Mouse (Mus musculus) intestine, embryonic 15.5 days (tissue): Measurements from ENCODE around the gene Rhox6. TPM values are rescaled to one million over a fixed set of nuclear protein-coding genes. Genes with fewer than 3 reads are reported as not detected.
"Not testable (repeated sequence)": the region's sequence is repeated elsewhere in the genome, so short reads cannot be mapped to it uniquely, and the experiment has no call there.

ENCODE experiments used
- ATAC-seq: fragments of 200-750 bp; cut with Nextera tagmentation; 2 replicates; pipeline ENCODE4 v1.8.0; 2017; ENCODE audit warnings: moderate TSS enrichment, moderate library complexity
- H3K27ac ChIP-seq: fragments of 300-500 bp; sonication (generic); 2 replicates; pipeline ENCODE4 v1.5.1; 2015; ENCODE audit warnings: mild to moderate bottlenecking, inconsistent platforms
- H3K27me3 ChIP-seq: fragments of 300-500 bp; sonication (generic); replicated peaks from 2 replicates; pipeline ENCODE4 v1.6.1; 2015; ENCODE audit warnings: inconsistent platforms
- H3K36me3 ChIP-seq: fragments of 300-500 bp; sonication (generic); 2 replicates; pipeline ENCODE4 v1.6.1; 2015; ENCODE audit warnings: inconsistent platforms
- H3K4me1 ChIP-seq: fragments of 300-500 bp; sonication (generic); replicated peaks from 2 replicates; pipeline ENCODE4 v1.6.1; 2015; ENCODE audit warnings: inconsistent platforms
- H3K4me2 ChIP-seq: fragments of 300-500 bp; sonication (generic); replicated peaks from 2 replicates; pipeline ENCODE4 v1.6.1; 2015; ENCODE audit warnings: mild to moderate bottlenecking, inconsistent platforms
- H3K4me3 ChIP-seq: fragments of 300-500 bp; sonication (generic); replicated peaks from 2 replicates; pipeline ENCODE4 v1.5.1; 2015; ENCODE audit warnings: inconsistent platforms
- H3K9ac ChIP-seq: fragments of 300-500 bp; sonication (generic); 2 replicates; pipeline ENCODE4 v1.6.1; 2015; ENCODE audit warnings: inconsistent platforms
- H3K9me3 ChIP-seq: fragments of 300-500 bp; sonication (generic); 2 replicates; pipeline ENCODE4 v1.6.1; 2016; ENCODE audit warnings: inconsistent platforms
- WGBS: fragments of 180-500 bp; shearing (Covaris S2); methylation state at CpG from one replicate; pipeline ENCODE4 v1.1.7; 2015; 5-methylcytosine and 5-hydroxymethylcytosine counted together
- polyA plus RNA-seq: library from polyadenylated mRNA; unstranded; fragments of >200 nt; fragmentation: Nextera tagmentation; extraction: Ambion mirVana; gene quantifications from 2 replicates; pipeline ENCODE4 v1.2.1, GENCODE M21; 2015

Gene Rhox6
- 0.14 TPM in 1 of 2 replicates, not detected in the other for polyA plus RNA-seq

DNA sequence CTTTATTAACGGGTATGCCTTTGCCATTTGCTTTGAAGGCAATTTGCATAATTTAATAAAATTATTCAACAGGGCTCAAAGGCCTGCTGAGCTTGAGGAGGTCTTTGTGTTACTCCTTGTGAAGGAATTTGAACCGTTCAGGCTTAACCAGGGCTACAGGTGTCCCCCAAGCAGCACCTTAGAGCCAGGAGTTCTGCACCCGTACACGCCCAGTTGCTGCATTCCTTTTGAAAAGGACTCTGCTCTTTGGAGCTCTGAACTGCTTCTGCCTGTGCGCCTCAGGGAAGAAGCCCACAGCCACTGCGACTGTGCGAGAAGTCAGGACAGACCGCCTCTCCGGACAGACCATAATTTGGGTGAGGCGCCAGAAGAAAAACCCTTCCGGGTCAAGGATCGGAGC is at the start of gene Rhox6:
Rhox6 (plus strand) TSS at position 301 of the 400 bp plus-strand sequence.
- H3K9me3 ChIP-seq, H3K9ac ChIP-seq, H3K27ac ChIP-seq, H3K4me3 ChIP-seq, H3K36me3 ChIP-seq, H3K4me2 ChIP-seq, H3K4me1 ChIP-seq, ATAC-seq, H3K27me3 ChIP-seq: not testable (repeated sequence)
- 91% methylated on average over 4 of the region's 12 CpGs for WGBS

DNA sequence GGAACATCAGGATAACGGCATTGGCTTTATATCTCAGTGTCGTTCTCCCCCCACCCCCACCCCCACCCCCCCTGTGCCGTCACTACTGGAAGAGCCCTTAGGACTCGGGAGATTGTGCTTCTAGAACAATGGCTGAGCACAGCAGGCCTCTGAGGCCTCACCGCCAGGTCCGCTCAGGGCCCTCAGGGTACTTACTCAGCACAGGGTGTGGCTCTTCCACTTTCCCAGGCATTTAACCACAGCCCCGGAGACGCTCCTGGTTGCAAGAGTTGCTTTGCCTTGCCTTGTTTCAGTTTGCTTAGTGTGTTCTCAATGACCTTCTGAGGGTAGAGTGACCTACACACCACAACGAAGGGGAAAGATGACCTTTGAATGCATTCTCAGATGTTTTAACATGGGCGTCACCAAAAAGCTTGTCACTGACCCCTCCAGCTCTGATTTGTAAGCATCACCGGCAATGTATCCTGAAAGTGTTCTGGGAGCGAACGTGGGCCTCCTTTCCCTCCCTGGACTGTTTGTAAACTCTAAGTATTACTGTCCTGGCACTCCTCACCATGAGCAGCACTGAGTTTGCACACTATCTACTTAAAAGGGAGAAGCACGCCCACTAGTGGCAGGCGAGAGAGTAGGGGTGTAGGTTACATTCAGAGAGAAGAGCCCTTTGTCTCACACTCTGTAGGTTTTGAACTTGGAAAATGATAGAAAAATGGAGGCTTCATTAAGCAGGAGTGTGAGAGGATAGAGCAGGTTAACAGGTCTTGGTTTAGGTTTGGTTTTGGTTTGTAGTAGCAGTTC is 19.2 kb upstream of the Rhox6 start:
- no peak for ATAC-seq
- Histone ChIP-seq H3K9ac (no peak overlapping the region), H3K4me2 (no peak overlapping the region), H3K4me1 (no peaks in the 10 kb centered on the region), H3K9me3 (no peaks in the 10 kb centered on the region), H3K36me3 (no peaks in the 10 kb centered on the region), H3K27me3 (no peaks in the 10 kb centered on the region), H3K27ac (no peak overlapping the region), H3K4me3 (no peak overlapping the region)
- WGBS, result 77% methylated on average over 15 of the region's 15 CpGs

DNA sequence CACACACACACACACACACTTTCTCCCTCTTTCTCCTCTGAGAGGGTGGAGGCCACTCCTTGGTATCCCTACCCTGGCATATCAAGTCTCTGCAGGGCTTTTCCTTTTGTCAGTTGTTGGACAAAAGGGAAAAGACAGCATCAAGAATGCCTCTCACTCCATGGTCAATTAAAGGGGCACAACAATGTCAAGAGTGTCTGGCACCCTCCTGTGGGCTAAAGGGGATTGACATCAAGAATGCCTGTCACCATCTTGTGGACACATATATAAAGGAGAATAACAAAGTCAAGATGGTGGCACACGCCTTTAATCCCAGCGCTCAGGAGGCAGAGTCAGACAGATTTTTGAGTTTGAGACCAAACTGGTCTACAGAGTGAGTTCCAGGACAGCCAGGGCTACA is 17.3 kb upstream of the Rhox6 start:
- no peak overlapping the region for H3K4me2 ChIP-seq
- H3K4me3 ChIP-seq, result no peak overlapping the region
- ATAC-seq, result no peak
- H3K9ac ChIP-seq, result no peak overlapping the region
- 77% methylated on average over 2 of the region's 2 CpGs for WGBS
- H3K9me3 ChIP-seq, result no peaks in the 10 kb centered on the region
- no peaks in the 10 kb centered on the region for H3K36me3 ChIP-seq
- no peak overlapping the region for H3K27ac ChIP-seq
- no peaks in the 10 kb centered on the region for H3K4me1 ChIP-seq
- H3K27me3 ChIP-seq, result no peaks in the 10 kb centered on the region

DNA sequence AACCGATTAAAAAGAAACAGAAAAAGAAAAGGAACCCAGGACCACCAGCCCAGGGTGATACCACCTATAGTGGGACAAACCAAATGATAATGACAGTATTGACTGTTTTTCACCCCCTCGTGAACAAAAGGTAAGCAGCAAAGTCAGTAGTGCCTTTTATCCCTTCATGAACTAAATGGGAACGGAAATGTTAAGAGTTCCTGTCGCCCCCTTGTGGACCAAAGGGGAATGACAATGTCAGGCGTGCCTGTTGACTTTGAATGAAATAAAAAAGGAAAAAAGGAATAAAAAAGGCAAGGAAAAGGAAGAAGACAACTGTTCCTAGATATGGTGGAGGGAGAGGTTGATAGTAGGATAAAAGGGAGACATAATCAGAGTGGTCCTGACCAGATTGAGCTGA is 15.5 kb upstream of the Rhox6 start:
- Histone ChIP-seq H3K9ac (no peak overlapping the region), H3K27me3 (no peaks in the 10 kb centered on the region), H3K4me3 (no peak overlapping the region), H3K4me1 (no peaks in the 10 kb centered on the region), H3K27ac (no peak overlapping the region), H3K4me2 (no peak overlapping the region), H3K9me3 (no peaks in the 10 kb centered on the region), H3K36me3 (no peaks in the 10 kb centered on the region)
- 25% methylated on average over 5 of the region's 5 CpGs for WGBS
- no peak for ATAC-seq

DNA sequence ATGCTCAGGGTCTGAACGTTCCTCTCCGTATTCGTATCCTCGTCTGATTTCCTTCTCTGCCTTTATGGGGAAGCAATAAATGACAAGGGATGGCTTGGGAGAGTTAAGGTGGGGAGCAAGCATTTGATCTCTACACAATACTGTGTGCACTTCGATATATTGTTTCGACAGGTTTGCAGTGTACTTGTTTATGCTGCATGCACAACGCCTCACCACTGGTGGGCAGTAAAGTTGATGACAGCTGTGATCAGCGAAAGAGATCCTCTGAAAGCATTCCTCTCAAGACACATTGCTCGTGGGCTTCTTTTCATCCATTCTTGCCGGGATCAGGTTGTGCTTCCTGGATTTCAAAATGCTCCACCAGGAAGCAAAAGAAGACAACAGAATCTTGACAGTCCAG is 11.0 kb upstream of the Rhox6 start:
- Histone ChIP-seq H3K27ac (no peak overlapping the region), H3K4me2 (no peak overlapping the region), H3K4me1 (no peaks in the 10 kb centered on the region), H3K4me3 (no peak overlapping the region), H3K9ac (no peak overlapping the region), H3K36me3 (no peaks in the 10 kb centered on the region), H3K27me3 (no peaks in the 10 kb centered on the region), H3K9me3 (no peaks in the 10 kb centered on the region)
- 71% methylated on average over 10 of the region's 10 CpGs for WGBS
- no peak for ATAC-seq

DNA sequence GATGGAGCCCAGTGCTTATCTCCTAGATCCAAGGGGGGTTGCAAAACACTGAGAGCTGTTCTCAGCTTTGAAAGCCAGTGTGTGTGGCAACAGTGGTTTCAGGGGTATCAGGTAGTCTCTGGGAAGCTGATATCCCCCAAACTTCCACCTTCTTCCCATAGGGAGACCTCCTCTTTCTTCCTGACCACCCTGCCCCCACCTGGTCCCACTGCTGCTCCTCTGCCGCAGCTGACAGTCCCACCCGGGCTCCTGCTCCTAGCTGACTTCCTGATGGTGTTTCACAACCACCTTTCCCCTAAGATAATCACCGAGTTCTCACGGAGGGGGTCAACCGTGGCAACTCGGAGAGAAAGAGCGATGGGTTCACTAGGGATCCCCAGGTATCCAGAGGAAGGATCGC is 4.7 kb downstream of the Rhox6 start, which contains the start of gene Rhox7a:
Rhox7a (plus strand) TSS at position 301 of the 400 bp plus-strand sequence.
- H3K9ac ChIP-seq, ATAC-seq, H3K4me1 ChIP-seq, H3K27me3 ChIP-seq, H3K4me3 ChIP-seq, H3K9me3 ChIP-seq, H3K36me3 ChIP-seq, H3K27ac ChIP-seq, H3K4me2 ChIP-seq: not testable (repeated sequence)
- 83% methylated on average over 8 of the region's 8 CpGs for WGBS

DNA sequence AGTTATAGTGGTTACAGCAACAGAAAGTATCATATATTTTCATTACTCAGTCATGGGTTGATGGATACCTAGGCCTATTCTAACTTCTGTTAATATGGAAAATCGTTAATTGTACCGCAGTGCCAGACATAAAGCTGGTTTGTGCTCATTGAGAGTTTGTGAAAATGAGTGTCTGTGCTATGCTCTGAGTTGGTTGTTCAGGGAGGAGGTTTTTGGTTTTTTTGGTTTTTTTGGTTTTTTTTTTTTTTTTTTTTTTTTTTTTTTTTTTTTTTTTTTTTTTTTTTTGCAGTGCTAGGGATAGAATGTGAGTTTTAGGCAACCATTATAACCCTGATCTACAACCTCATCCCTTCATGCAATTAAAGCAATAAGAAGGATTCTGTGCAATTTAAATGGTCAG is 44.9 kb downstream of the Rhox6 start:
- Histone ChIP-seq H3K9me3 (no peaks in the 10 kb centered on the region), H3K36me3 (no peaks in the 10 kb centered on the region), H3K4me1 (no peaks in the 10 kb centered on the region), H3K27me3 (no peaks in the 10 kb centered on the region), H3K9ac (no peak overlapping the region), H3K4me2 (no peak overlapping the region), H3K27ac (no peak overlapping the region), H3K4me3 (no peak overlapping the region)
- 94% methylated on average over 2 of the region's 2 CpGs for WGBS
- ATAC-seq, result no peak

DNA sequence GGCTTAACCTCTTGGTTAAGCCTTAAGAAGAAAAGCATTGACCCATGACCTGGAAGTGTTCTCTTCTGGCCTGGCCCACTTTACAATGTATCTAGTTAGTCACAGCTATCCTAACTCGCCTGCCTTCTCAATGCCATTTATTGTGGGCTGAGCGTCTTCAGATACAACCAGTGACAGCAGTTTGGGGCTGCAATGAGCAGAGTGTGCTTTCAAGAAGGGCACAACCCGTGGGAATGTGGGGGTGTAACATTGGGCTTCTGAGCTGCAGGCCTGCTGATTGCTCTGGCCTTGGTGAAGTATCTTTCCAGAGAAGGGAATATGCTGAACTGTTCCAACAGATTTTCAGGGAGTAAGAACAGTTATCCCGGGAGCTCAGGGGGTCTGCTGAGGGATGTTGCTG is 52.1 kb downstream of the Rhox6 start, which contains the start of gene Rhox8:
Rhox8 (minus strand) TSS at position 101 of the 400 bp plus-strand sequence.
- Histone ChIP-seq H3K4me2 (no peak within 1 kb of the TSS), H3K9ac (no peak within 1 kb of the TSS), H3K27ac (no peak within 1 kb of the TSS), H3K9me3 (no peaks in the 10 kb centered on the region), H3K36me3 (no peaks in the 10 kb centered on the region), H3K27me3 (no peaks in the 10 kb centered on the region), H3K4me3 (no peak within 1 kb of the TSS), H3K4me1 (no peaks in the 10 kb centered on the region)
- WGBS, result 73% methylated on average over 4 of the region's 4 CpGs
- ATAC-seq, result no peak

Other genes starting within 250 kb of the Rhox6 start
- not detected in 2 replicates for gene Rhox3f, start 245.9 kb upstream of the Rhox6 start, polyA plus RNA-seq
- not detected in 2 replicates for gene Rhox4f, start 219.2 kb upstream of the Rhox6 start, polyA plus RNA-seq
- not detected in 2 replicates for gene Rhox3g, start 198.3 kb upstream of the Rhox6 start, polyA plus RNA-seq
- gene Rhox2g, start 183.4 kb upstream of the Rhox6 start, polyA plus RNA-seq, result not detected in 2 replicates
- gene Rhox4g, start 175.6 kb upstream of the Rhox6 start, polyA plus RNA-seq, result not detected in 2 replicates
- not detected in 2 replicates for gene Rhox3h, start 158.1 kb upstream of the Rhox6 start, polyA plus RNA-seq
- gene Rhox2h, start 153.6 kb upstream of the Rhox6 start, polyA plus RNA-seq, result not detected in 2 replicates
- 2.8 and 2.9 TPM in 2 replicates for gene Rhox5, start 22.1 kb upstream of the Rhox6 start, polyA plus RNA-seq
- not detected in 2 replicates for gene Rhox7a, start 4.8 kb downstream of the Rhox6 start, polyA plus RNA-seq
- gene Rhox8, start 52.0 kb downstream of the Rhox6 start, polyA plus RNA-seq, result not detected in 2 replicates
- gene Rhox7b, start 70.3 kb downstream of the Rhox6 start, polyA plus RNA-seq, result not detected in 2 replicates
- not detected in 2 replicates for gene Rhox9, start 74.9 kb downstream of the Rhox6 start, polyA plus RNA-seq
- gene Btg1-ps1, start 191.9 kb downstream of the Rhox6 start, polyA plus RNA-seq, result not detected in 2 replicates
- gene Btg1-ps2, start 216.2 kb downstream of the Rhox6 start, polyA plus RNA-seq, result not detected in 2 replicates
- gene Rhox10, start 239.6 kb downstream of the Rhox6 start, polyA plus RNA-seq, result not detected in 2 replicates